Mouse (Mus musculus) naive thymus-derived CD4-positive, alpha-beta T cell, adult 2 months (primary cell): ENCODE measurements around the gene Drc3.

Experiments used
- DNase-seq: peaks from one replicate; pipeline ENCODE4 v3.0.0-alpha.2; 2011; ENCODE audit warnings: low read depth

Gene Drc3

DNA sequence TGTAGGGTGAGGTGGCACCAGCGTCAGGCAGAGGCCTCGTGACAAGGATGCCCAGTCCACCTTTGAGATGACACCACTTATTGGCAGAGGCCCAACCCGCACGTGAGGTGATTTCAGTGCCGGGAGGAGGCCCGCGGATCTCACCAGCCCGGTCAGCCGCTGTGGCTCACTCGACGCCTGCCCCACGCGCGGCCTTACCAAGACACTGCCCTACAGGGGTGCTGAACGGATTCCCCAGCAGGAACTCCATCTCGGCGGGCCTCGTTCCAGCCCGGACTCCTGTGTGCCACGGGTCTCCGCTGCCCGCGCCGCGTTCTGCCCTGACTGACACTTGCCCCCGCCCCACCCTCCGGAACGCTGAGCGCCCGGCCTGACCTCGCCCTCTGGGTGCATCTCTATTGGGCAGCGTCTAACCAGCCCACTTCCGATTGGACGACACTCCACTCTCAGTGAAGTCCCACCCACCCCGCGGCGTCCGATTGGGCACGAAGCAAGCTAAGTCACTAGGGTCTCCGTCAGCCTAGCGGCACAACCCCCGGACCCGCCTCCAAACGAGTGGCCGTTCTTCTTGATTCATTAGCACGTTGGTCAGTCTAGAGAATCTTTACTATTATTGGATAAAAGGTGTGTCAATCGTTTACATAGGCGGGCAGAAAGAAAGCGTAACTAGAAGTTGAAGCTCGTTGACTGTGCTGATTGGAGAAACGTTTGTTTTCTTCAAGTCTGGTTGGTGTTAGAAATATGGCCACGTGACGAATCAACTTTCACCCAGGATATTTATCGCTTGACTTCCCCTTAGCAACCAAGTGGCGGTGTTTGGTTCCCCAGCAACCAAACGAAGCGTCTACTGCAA is at the start of gene Drc3, which contains the start of gene Tom1l2:
TSS of gene Drc3 (plus strand) at position 771 of the 853 bp plus-strand sequence.
TSS of gene Tom1l2 (minus strand) at position 347 of the 853 bp plus-strand sequence.
- DNase-seq, result peak; percentile 98

DNA sequence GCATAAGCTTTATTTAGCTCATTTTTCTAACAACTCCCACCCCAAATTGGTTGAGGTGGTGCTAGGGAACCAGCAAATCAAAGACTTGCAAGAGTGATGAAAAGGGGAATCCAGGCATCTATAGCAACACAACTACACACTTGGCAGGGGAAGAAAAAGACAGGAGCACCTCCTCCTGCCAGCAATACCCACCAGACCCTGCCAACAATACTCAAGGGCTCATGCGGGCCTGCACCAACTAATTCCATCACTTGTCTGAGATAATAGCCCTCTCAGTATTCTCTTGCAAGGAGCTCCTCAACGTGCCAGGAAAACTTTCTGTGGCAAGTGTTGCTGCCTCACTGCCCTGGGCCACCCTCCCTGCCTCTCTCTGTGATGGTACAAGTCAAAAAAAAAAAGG is 49.6 kb upstream of the Drc3 start:
- no peak for DNase-seq

DNA sequence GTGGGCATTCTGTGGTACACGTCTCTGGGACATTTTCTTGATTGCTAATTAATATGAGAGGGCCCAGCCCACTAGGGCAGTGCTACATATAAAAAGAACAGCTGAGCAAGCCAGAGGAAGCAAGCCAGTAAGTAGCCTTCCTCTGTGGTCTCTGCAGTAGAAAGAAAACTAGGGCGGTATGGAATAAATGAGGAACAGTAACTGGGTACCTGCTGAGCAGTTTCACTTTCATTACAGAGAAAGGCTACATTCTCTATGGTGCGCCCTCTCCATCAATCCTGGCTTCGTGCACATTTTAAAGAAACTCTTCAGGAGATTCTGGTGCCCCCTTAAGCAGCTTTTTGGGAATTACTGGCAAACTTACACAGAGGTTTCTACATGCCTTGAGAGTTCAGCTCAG is 47.5 kb upstream of the Drc3 start:
- peak; percentile 47 for DNase-seq

DNA sequence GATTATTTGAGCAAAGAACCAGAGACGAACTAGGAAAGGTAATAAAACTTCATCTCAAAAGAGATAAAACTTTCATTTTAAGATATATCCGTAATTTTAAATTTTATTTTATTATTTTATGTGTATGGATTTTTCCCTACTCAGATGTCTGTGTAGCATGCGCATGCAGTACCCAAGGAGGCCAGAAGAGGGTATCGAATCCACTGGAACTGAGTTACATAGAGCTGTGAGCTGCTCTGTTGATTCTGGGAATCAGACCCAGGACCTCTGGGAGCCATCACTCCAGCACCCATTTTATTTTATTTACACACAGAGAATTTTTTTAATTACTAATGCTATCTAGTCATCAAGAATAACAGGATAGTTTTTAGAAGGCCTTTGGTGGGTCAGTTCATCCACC is 46.3 kb upstream of the Drc3 start:
- DNase-seq, result peak; percentile 69

DNA sequence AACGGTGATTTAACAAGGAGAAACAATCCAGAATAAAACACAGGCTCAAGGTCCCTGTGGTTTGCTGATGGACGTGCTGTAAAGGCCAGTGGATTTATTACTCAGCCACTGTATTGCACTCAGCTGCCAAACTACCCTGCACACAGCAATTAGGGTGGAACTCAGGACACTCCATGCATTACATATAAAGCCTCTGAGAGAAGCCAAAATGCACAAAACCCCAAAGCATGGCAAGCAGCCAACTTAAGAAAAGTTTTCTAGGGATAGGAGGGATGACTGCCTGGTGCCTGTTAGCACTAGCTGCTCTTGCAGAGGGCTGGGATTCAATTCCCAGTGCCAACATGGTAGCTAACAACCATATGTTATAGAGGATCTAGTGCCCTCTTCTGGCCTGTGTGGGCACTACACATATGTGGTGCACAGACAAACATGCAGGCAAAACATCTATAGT is 45.7 kb upstream of the Drc3 start:
- peak; percentile 71 for DNase-seq

DNA sequence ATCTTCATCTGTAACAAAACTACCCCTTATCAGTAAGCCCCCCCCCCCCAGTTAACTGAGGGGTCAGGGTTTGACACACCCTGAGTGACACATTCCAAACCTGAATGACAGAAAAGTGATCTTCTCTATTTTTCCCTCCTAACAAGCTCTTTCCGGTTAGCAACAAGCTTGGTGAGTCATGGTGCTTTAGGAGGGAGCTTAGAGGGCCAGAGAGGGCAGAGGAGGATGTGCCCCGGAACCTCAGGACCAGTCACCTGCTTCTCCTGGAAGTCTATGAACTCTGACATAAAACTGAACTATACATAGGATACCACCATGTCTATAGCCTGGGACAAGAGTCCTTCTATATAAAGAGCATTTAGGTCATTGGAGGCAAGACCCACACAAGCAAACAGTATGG is 45.1 kb upstream of the Drc3 start:
- DNase-seq, result no peak

DNA sequence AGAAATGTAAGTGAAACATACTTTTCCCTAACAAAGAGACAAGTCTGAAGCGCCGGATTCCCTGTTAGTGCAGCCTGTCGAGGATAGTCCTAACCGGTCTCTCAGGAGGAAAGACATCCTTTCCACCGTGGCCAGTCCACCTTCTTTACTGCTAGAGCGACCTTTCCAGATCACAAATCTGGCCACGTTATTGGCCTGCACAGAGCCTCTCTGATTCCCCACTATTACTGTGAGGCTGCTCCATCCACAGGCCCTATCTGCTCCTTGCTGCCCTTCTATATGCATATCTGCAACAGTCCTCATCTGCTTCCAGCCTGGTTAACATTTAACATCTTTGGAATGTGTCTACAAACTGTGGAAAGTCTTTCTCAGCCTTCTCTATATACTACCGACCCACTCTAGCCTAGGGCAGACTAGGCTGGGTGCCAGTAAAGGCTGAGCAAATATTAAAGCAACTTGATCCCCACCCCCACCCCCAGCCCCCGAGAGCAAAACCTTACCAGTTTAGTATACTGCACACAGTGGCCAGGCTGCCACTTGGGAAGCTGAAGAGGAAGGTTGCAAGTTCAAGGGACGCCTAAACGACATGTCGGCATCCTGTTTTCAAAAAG is 44.5 kb upstream of the Drc3 start:
- DNase-seq, result no peak

DNA sequence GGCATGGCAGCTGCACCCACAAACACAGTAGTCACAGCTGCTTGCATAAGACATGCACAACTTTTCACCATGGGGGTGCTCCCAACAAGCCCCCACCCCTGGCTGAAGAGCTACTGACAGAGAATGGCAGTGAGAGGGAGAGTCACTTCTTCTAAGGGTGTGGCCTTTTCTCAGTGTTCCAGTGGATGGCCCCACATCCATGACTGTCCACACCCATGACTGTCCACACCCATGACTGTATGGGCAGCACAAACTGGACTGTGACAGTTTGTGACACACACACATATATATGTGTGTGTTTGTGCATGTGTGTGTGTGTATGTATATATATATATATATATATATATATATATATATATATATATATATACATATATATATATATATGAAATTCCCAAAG is 43.3 kb upstream of the Drc3 start:
- no peak for DNase-seq

DNA sequence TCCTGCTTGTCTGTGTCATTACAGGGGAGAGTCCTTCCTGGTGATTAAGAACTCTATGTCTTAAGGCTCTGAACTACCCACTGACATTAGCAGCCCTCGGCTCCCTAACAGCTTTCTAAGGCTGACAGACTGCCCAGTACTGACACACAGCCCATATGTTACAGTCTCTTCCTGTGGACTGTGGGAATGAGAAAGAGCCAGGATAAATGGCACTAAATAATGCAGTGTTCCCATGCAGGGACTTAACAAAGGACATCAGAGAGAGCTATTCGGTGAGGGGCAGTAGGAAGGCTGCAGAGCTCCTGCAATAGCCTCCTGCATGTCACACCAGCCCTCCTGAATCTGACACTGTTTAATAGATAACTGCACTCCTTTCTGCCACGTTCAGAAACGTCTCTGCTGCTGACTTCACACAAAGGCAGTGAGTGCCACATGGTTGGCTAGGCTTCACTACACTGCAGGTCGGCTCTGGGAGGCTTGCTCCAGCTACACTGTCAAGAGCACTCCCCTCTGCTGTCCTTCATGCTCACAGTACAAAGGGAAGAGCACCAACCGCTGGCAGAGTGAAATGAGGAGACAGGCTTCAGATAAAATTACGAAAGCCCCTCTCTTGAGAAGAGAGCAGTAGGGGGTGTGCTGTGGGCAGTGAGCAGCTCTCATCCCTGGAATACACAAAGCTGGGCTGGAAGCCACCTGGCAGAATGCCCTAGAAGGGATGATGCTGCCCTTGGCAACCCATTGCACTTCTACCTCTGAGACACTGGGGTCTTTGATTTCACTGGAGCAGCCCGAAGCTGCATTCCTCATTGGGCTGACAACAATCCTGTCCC is 41.9 kb upstream of the Drc3 start:
- DNase-seq, result no peak

DNA sequence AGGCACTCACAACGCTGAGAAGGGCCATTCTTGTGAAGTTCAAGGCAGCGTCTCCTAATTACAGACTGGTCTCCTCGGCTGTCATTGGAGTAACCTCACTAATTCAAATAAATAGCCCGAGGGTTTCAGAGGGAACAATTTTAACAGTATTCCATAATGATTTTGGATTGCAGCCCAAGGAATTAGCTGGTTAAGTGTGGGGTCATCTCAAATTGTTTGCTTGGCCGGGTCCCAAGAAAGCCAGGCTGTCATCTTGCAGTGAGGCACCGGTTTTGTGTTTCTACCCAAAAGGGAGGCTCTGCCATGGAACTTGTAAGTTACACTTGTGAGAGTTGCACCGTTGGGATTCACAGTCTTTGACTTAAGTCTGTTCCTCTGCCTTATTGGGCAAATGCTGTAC is 36.9 kb upstream of the Drc3 start:
- no peak for DNase-seq

DNA sequence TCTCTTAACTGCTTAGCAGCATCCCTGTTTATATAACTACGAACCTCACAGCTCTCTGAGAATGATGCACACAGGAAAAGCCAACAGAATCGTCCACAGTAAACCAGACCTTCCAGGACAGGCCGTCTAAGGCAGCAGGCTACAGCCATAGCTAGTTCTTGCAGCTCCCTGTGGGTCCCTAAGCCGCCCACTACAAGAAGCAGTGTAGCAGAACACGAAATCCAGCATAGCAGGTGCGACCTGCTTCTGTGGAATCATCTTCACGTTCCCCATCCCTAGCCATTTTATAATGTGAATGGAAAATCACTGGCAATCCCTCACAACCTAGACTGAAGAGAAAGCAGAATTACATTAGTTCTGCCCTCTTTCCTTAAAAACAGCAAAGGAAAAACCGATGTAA is 36.2 kb upstream of the Drc3 start:
- no peak for DNase-seq

DNA sequence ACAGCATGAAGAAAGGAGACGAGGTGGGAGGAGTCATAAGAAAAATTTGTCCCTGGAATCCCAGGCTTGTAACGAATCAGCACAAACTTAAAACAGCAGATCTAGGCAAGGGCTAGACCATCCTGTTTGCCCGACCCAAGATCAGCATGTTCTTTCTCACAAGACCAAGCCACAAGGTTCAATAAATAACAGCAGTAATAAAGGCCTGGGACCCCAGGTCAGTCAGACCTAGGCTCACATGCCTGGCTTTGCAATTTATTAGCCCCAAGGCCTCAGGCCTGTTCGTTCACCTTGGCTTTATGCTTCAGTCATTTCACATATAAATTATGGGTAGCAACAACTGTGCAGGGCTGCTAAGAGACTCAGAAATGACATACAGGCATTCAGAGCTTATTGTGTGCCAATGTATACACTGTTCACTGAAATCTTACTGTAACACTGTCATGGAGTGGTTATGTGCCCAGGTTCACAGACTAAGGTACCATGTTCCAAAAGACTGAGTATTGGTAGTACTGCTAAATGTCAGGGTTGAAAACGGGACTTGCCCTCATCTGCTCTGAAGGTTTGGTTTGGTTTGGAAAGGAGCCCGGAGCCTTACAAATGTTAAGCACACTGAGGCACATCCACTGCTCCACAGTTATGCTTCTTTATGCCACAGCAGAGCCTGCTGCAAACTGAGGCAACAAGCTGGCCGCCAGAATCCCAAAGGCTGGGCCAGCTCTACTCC is 35.6 kb upstream of the Drc3 start:
- DNase-seq, result no peak

DNA sequence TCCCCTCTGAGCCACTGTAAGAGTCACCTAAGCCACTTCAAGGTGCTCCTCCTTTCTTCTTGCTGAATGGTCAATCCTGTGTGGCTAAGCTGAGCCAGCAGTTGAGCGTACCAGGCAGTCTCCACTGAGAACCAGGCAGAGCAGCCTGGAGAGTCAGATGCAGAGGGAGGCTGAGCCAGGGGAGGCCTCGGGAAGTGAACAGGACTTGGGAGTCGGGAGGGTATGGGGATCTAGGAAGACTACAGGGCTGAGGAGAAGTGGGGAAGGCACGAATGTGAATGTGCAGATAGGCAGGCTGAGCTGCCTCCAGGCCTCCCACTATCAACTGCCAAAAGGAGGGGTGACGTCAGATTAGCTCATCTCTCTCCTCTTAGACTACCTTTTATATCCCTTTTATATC is 34.4 kb upstream of the Drc3 start:
- DNase-seq, result no peak

DNA sequence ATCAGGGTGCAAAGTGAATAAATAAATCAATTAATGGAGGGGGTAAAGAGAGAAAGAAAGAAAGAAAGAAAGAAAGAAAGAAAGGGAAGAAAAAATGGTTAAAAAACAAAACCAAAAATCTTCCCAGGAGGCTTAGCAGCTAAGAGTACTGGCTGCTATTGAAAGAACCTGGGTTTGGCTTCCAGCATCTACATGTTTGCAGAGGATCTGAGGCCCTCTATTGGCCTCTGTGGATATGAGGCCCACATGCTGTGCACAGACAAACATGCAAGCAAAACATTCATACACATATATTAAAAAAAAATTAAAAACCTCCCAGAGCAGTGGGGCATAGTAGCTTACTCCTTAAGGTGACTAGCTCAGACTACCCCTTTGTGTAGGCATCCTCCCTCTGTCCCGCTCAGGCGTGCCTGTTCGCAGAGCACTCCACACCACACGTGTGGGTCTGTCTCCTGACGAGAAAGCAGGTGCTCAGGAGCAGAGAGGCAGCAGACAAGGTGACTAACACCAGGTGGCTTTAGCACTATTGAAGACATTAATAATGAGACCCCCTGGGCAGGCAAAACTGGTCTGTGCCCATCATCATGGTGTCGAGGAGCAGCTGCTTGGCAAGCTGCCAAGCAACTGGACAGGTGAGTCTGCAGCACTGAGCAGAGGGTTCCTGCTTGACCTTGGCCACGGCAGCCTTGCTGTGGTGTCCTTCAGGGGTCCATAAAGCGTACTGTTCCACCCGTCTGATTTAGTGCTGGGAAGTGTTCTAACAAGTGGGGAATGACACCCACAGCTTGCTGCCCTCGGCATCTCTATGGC is 33.7 kb upstream of the Drc3 start:
- DNase-seq, result no peak

DNA sequence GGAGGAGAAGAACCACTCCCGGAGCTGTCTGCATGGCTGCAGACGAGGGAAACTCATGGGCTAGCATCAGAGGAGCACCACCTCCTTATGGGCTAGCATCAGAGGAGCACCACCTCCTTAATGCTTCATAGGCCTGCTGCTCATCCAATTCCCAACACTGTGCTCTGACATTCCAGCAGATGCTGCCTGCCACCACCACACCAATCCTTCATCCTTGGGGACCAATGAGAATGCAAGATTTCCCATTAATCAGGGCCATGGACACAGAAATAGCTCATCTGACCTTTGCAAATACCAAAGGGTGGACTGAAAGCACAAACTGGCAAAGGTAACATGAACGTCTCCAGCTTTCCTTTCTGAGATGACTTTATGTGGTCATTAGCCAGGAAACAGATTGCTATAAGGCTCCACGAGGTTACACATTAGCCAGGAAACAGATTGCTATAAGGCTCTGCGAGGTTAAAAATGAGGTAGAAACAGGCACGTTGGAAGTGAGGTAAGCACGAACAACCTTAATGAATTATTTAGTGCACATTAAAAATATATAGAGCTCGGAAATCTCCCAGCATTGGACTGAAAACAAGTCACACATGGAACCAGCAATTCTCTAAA is 32.6 kb upstream of the Drc3 start:
- no peak for DNase-seq

DNA sequence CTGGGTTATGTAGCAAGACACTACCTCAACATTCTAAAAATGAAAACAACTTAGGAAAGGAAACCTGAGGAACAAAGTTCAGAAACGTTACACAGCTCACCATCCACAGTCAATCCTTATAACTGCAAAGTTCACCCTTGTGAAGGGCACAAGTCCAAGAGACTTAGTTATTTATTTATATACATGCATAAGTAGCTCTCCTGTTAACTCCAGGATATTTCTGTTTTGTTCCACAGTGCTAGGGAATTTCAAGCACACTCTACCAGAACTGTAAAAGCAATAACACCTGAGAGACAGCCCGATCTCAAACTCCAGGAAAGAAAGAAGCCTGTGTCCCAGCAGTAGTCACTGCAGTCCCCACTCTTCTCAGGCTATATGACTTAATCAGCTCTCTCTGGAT is 31.7 kb upstream of the Drc3 start:
- no peak for DNase-seq

DNA sequence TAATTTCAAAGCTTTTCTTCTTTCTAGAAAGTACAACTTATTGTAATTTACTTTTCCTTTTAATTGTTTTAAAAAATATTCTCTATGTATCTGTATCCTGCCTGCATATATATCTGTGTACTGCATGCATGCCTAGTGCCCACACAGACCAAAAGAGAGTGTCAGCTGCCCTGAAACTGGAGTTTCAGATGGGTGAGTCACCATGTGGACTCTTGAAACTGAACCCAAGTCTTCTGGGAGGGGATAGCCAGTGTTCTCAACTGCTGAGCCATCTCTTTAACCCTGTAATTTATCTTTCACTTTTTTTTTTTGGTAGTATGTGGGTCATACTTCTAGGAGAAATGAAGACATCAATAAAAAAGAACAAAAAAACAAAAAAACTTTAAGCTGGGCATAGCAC is 29.4 kb upstream of the Drc3 start:
- no peak for DNase-seq

DNA sequence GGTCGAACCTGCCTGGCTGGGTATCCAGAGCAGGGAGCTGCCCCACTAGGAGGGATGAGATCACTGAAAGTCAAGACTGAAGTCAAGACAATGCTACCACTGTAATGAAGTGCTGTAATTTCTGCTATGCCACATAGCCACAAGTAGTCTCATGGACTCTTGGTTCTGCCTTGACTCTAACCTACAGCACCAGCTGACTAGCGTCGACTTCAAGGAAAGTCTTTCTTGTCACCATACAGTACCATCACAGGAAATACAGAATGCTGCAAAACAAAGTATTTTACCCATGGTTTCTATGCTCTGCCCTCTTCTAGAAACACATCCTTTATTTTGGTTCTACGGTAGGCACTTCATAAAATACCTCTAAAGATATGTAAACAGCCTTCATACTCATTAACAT is 22.6 kb upstream of the Drc3 start:
- peak; percentile 54 for DNase-seq

DNA sequence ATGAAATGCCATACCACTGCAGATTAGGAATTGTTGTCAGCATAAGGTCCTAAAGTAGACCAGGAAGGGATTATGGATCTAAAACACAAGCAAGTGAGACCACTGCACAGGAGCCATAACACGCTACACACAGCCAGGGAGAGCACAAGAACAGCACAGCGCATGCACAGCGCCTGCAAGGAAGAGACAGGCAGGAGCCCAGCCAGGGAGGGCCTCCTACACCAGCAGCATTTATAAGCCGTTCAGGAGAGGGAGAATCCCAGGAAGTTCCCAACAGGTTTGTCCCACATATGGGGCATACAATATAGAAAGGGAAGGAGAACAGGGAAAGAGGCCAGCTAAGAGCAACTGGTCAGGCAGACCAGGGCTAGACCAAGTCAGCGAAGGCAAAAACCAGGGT is 19.7 kb upstream of the Drc3 start:
- no peak for DNase-seq

DNA sequence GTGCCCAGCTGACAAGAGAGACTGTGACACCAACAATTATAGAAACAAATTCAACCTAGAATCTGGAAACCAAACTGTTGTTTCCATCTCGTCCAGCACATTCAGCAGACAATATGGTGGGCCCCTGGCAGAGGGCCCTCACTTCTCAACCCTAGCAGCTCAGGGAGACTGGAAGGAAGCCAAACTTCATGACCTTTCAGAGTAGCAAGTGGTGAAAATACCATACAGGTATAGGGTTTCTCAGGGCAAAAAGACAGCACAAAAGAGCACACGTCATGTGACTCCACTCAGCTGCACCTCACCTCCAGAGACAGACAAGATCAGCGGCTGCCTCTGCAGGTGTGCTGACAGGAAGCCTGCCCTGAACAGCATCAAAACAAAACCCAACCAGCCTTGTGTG is 19.0 kb upstream of the Drc3 start:
- peak; percentile 59 for DNase-seq

DNA sequence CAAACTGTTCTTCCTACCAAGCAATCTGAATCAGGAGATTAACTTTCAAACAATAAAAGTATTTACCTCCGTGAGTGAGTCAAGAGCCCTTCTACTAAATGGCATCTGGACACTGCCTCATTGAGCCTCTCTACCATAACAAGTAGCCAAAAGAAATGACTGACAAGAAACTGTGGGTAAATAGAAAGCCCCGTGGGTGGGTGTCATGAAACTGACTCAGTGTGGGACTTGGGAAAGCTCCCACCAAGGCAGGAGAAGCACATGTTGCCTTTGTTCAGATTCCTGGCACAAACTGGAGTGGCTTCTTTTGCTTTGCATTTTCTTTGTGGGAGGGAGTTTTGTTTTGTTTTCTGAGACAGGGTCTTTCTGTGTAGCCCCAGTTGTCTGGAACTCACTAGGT is 17.4 kb upstream of the Drc3 start:
- DNase-seq, result no peak
